Mouse (Mus musculus): ENCODE data around the gene Ptprn2.
A peak's percentile ranks its signal among the peaks of the same experiment; 100 is the strongest.

Gene Ptprn2

DNA sequence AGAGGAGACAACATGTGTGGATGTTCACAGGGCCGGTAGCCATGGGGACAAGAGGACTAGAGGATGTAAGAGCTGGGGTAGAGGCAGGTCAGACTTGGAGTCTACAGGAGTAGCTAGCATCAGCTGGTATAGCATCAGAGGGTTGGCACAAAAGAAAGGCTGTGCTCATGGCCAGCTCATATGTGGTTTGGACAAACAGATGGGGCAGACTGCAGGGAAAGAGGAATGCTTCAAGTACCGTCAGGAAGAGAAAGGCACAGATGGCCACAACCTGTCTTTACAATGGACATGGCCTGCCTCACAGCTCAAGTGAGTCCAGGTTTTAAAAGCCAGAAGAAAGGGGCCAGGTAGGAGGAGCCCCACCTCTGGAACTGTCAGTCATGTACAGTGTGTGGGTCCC is 776.5 kb downstream of the Ptprn2 start:
- peak; percentile 32 for DNase-seq (ENCODE audit: low spot score)

DNA sequence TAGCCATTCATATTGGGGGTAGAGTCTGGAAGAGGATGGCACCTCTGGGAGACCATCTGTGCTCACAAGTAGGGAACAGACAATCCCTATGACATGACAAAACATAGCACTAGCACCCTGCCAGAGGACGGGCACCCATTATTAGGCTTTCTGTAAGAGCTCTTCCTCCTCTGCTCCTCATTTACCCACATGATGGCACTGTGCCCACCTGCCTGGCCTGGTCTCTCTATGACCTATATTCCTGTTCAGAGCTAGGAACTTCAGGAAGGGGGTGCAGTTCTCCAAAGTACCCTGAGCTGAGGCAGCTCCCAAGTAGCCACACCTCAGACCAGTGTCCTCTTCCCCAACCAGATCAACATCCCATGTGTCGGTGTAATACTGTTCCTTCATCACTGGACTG is 777.6 kb downstream of the Ptprn2 start:
- DNase-seq (ENCODE audit: low spot score): no peak

DNA sequence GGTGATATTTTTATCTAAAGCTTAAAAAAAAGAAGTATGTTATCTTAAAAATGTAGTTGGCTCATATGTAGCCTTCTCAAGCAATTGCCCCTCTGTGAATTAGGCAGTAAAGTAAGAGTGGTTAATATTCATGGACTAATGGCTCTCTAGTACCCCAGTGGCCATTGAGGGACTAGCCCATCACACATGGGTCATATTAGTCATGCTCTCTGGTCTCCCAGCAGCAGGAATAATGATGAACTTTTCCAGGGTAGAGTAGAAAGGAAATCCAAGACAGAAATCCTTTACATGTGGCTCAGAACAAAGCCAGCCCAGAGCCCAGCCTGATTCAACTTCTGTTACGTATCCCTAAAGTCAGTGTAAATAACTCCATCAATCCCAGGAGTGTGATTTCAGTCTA is 779.7 kb downstream of the Ptprn2 start:
- no peak for DNase-seq (ENCODE audit: low spot score)

DNA sequence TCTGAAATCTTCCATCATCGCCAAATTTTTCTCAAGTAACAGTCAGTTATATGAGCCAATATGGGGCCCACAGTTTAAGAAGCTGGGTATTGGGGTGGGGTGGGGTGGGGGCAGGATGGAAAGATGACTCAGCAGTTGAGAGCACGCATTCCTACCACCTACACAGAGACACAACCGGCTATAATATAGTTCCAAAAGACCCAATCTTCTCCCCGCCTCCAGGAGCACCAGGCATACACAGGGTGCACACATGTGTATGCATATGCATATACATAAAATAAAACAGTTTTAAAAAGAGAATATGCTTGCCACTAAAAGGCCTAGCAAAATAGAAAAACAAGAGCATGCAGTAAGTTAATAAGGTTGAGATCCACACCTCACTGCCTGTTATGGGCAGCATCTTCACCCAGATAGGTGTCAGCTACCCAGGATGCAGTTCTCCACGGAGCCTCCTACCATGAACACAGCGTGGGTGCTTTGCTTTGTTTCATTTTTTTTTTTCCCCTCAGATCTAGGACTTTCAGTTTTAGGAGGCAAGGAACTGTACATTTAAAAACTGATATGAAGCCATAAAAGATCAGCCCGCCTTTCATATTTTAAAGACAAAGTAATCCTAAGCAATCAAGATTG is 783.1 kb downstream of the Ptprn2 start:
- DNase-seq (ENCODE audit: low spot score): no peak

DNA sequence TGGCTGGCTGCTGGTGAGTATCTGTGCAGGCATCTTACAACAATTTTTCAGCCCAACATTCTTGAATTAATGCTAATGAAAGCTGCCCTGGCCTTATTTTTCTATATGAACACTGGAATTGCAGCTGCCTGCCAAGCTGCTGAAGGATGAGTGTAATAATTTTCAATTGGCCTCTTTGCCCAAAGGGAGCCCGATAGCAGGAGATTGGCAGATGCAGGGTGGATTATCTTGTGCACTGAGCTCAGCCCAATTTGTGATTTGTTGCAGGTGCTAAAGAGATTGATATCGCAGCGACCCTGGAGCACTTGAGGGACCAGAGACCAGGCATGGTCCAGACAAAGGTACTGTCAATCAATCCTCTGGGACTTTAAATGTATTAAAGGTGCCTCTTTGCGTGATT is 783.8 kb downstream of the Ptprn2 start:
- no peak for DNase-seq (ENCODE audit: low spot score)

GRCm38 (mm10) chr12:117270199-117270598 is 784.7 kb downstream of the Ptprn2 start:
- DNase-seq (ENCODE audit: low spot score): no peak

DNA sequence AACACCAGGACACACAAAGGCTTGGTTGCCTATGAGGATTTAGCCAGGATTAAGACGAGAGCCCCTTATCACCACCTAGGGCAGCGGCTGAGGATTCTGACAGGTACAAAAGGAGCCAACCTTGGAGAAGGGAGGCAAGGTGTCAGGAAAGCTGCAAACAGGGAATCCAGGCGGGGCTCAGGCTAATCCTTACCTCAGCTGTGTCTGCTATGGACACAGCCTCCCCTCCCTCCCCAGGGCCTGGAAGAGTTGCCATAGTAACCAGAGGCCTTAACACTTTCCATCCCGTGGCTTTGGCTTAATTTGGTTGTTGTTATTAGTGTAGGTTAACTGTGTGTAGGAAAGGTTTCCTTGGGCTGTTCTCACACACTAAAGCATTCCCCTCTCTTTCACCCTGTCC is 787.6 kb downstream of the Ptprn2 start:
- no peak for DNase-seq (ENCODE audit: low spot score)

DNA sequence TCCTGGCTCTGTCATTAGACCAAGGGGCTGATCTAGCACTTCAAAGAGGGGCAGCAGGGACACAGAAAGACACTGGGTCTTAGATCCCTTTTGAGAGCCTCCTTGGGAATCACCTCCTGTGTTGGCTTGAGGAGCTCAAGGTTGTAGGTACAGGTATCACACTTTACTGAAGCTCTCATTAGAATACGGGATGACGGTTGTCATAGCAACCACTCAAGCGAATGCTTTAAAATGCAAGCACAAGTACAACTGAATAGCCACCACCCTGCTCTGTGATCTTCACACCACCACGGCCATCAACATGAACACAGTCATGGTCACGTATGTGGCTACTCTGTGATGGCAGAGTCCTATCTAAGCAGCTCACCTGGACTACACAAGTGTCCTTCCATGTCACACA is 789.1 kb downstream of the Ptprn2 start:
- DNase-seq (ENCODE audit: low spot score): no peak

- no peak for DNase-seq (ENCODE audit: low spot score)
Measured at GRCm38 (mm10) chr12:117280790-117281189, 795.3 kb downstream of the Ptprn2 start.

DNA sequence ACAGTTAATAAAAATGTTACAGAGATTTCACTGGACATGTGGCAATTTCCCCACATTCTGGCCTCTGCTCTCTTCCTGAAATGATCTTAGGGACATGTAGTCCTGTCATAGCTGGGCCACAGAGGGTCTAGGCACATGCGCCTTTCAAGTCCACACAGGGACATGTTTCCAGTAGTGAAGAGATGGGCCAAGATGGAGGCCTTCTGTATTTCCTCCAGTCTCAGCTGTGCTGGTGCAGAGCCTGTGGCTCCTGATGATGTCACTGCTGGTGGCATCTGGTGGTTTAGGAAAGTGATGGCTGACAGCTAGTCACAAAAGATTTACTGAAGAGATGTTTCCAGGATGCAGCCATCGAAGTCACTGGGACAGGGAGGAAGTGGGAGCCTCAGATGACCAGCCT is 797.1 kb downstream of the Ptprn2 start:
- DNase-seq (ENCODE audit: low spot score): no peak

DNA sequence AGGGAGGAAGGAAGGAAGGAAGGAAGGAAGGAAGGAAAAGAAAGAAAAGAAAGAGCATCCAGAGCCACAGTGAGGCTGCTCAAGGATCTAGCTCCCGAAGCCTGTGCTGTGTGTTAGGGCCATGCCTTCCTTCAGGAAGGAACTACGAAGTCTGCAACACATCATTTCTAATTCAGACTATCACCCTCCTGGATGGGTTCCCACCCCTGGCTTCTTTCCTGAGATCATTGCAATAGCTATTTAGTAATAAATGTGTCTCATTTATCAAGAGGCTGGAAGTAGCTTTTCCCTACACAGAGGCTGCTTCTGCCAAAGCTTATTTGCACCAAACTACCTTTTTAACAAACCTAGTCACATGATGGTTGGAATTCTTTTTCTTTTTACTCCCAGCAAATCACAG is 801.9 kb downstream of the Ptprn2 start:
- no peak for DNase-seq (ENCODE audit: low spot score)

DNA sequence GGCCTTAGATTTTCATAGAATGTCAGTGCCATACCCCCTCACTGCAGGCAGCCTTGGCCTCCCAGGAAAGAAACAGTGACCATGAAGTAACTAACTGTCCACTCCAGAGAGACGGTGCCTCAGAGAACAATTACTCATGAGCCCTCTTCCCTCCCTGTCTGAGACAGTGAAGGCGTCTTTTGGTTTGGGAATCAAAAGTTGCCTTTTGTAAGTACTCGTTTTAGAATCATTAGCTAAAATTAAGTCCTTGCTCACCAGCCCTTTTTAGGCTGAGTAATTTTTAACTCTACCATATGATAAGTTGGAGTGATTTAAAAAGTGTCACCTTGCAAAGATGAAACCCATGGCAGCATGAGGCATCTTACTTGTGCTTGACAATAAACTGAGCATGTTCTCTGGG is 806.4 kb downstream of the Ptprn2 start:
- DNase-seq (ENCODE audit: low spot score): no peak

DNA sequence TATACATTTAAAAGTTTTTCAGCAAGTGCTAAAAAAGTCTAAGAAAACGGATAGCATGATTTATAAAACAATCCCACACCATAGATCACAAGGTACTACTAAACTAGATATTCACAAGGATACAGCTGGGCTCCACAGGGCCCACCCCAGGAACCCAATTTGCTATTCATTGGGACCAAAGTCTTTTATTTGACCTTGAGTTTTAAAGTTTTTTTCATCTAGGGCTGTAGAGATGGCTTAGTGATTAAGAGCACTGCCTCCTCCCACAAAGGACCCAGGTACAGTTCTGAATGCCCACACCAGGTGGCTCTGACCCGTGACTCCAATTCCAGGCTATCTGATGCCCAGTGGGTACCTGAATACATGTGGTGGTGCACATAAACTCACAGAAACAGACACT is 811.3 kb downstream of the Ptprn2 start:
- DNase-seq (ENCODE audit: low spot score): no peak

- no peak for DNase-seq (ENCODE audit: low spot score)
Measured at GRCm38 (mm10) chr12:117299084-117299483, 813.6 kb downstream of the Ptprn2 start.

GRCm38 (mm10) chr12:117304751-117305624 is 819.5 kb downstream of the Ptprn2 start:
- DNase-seq (ENCODE audit: low spot score): no peak

GRCm38 (mm10) chr12:117305625-117306105 is 820.1 kb downstream of the Ptprn2 start:
- DNase-seq (ENCODE audit: low spot score): no peak

GRCm38 (mm10) chr12:117312079-117312478 is 826.6 kb downstream of the Ptprn2 start:
- no peak for DNase-seq (ENCODE audit: low spot score)

- DNase-seq (ENCODE audit: low spot score): no peak
Measured at GRCm38 (mm10) chr12:117314987-117315386, 829.5 kb downstream of the Ptprn2 start.

GRCm38 (mm10) chr12:117315661-117316060 is 830.1 kb downstream of the Ptprn2 start:
- no peak for DNase-seq (ENCODE audit: low spot score)

GRCm38 (mm10) chr12:117318229-117318628 is 832.7 kb downstream of the Ptprn2 start:
- DNase-seq (ENCODE audit: low spot score): no peak

GRCm38 (mm10) chr12:117323017-117323416 is 837.5 kb downstream of the Ptprn2 start:
- DNase-seq (ENCODE audit: low spot score): no peak

Data from layer of hippocampus, adult 11-12 months (tissue).